In genomic region chr14:78434753-78435152, GRCm38 (mm10) we compare ENCODE assay signal across 19 mouse cellular contexts.
DNase-seq lines count a peak whose midpoint lies in the region; ATAC-seq lines count a peak whose summit lies in the region.
"Had no signal": no experiment of that assay in that cellular context is flagged by ENCODE, and none has a peak within 500 bp of the region (broad histone marks: within the 10 kb centered on the region; RNA-seq: fewer than 3 reads in every experiment).

No protein-coding gene starts in this region.

- WGBS in midbrain, embryonic 11.5 days: 87% methylated on average over 9 of the region's 9 CpGs
- 92% methylated on average over 9 of the region's 9 CpGs for WGBS in midbrain, embryonic 16.5 days

- no peak overlapping the region for H3K4me2 ChIP-seq in midbrain, embryonic 11.5 days
- no peak overlapping the region for H3K4me2 ChIP-seq in midbrain, embryonic 16.5 days (ENCODE audit: low read length)
- H3K4me2 ChIP-seq: embryonic facial prominence, embryonic 12.5 days; heart, embryonic 11.5 days; heart, embryonic 15.5 days; hindbrain, embryonic 15.5 days had no signal

- DNase-seq in midbrain, embryonic 11.5 days (ENCODE audit: low spot score, missing footprints): peak; percentile 35
- DNase-seq in 416B (ENCODE audit: low read depth): peak; percentile 24
- DNase-seq in naive thymus-derived CD4-positive, alpha-beta T cell, adult 2 months (ENCODE audit: low read depth): peak; percentile 42
- DNase-seq in adrenal gland, adult 8-10 months: no peak
- no peak for DNase-seq in adipocyte (ENCODE audit: low spot score)
- DNase-seq: adrenal gland, adult 2 months; adrenal gland, postnatal 36 days; cerebellum, adult 2 months; cerebellum, postnatal 10 days; embryo, embryonic 11 days; forebrain, postnatal 0 days; gastrocnemius, postnatal 14 days; heart, adult 2 months had no signal

- no peak overlapping the region for H3K9ac ChIP-seq in midbrain, embryonic 11.5 days (ENCODE audit: low read length)
- H3K9ac ChIP-seq in midbrain, embryonic 16.5 days (ENCODE audit: low read depth, low read length): no peak overlapping the region
- H3K9ac ChIP-seq: embryonic facial prominence, embryonic 12.5 days; forebrain, postnatal 0 days; heart, embryonic 15.5 days; hindbrain, embryonic 15.5 days had no signal

- no peaks in the 10 kb centered on the region for H3K9me3 ChIP-seq in midbrain, embryonic 11.5 days (ENCODE audit: control insufficient read depth, low read length)
- no peaks in the 10 kb centered on the region for H3K9me3 ChIP-seq in midbrain, embryonic 16.5 days (replicated peaks; ENCODE audit: control insufficient read depth, low read length, poor library complexity, severe bottlenecking)
- H3K9me3 ChIP-seq: embryonic facial prominence, embryonic 12.5 days; heart, embryonic 15.5 days; hindbrain, embryonic 15.5 days had no signal

- H3K4me1 ChIP-seq in midbrain, embryonic 11.5 days (ENCODE audit: control insufficient read depth, insufficient read depth, low read length): no peaks in the 10 kb centered on the region
- no peaks in the 10 kb centered on the region for H3K4me1 ChIP-seq in midbrain, embryonic 16.5 days (ENCODE audit: control insufficient read depth, insufficient read depth, low read length)
- H3K4me1 ChIP-seq: embryonic facial prominence, embryonic 12.5 days; heart, embryonic 15.5 days; hindbrain, embryonic 15.5 days had no signal

- no peak for ATAC-seq in midbrain, embryonic 11.5 days (ENCODE audit: low FRiP score)
- no peak for ATAC-seq in midbrain, embryonic 16.5 days
- ATAC-seq in CD4-positive, CD25-positive, alpha-beta regulatory T cell, adult 4 months: peak; percentile 60
- ATAC-seq: forebrain, postnatal 0 days had no signal

- no peak overlapping the region for H3K4me3 ChIP-seq in midbrain, embryonic 11.5 days (ENCODE audit: low read depth, low read length)
- no peak overlapping the region for H3K4me3 ChIP-seq in midbrain, embryonic 16.5 days (ENCODE audit: low read depth, low read length)
- H3K4me3 ChIP-seq: embryonic facial prominence, embryonic 12.5 days; heart, adult 2 months; heart, embryonic 15.5 days; hindbrain, embryonic 15.5 days had no signal

- H3K36me3 ChIP-seq in midbrain, embryonic 11.5 days (ENCODE audit: control insufficient read depth, insufficient read depth, low read length): no peaks in the 10 kb centered on the region
- no peaks in the 10 kb centered on the region for H3K36me3 ChIP-seq in midbrain, embryonic 16.5 days (ENCODE audit: control insufficient read depth, insufficient read depth, low read length)
- H3K36me3 ChIP-seq: embryonic facial prominence, embryonic 12.5 days; heart, embryonic 15.5 days; hindbrain, embryonic 15.5 days had no signal

- no peaks in the 10 kb centered on the region for H3K27me3 ChIP-seq in midbrain, embryonic 11.5 days (ENCODE audit: control insufficient read depth, insufficient read depth, low read length)
- H3K27me3 ChIP-seq in midbrain, embryonic 16.5 days (ENCODE audit: control insufficient read depth, insufficient read depth, low read depth, low read length): no peaks in the 10 kb centered on the region
- H3K27me3 ChIP-seq: embryonic facial prominence, embryonic 12.5 days; heart, embryonic 15.5 days; hindbrain, embryonic 15.5 days had no signal

- no peak overlapping the region for H3K27ac ChIP-seq in midbrain, embryonic 11.5 days (ENCODE audit: low read depth, low read length)
- H3K27ac ChIP-seq in midbrain, embryonic 16.5 days (ENCODE audit: low read length): no peak overlapping the region
- H3K27ac ChIP-seq: embryonic facial prominence, embryonic 12.5 days; heart, adult 2 months; heart, embryonic 15.5 days; hindbrain, embryonic 15.5 days had no signal

Comparison
In these comparisons a context has a peak if more than half of its experiments do, and no peak if none do; other contexts are left out.
1. DNase-seq: peak in midbrain, embryonic 11.5 days (single experiment), 416B (single experiment) and naive thymus-derived CD4-positive, alpha-beta T cell, adult 2 months (single experiment); none in adrenal gland, adult 8-10 months (single experiment) and adipocyte (single experiment).